Mouse (Mus musculus): ENCODE data around the gene Lemd1.

DNA sequence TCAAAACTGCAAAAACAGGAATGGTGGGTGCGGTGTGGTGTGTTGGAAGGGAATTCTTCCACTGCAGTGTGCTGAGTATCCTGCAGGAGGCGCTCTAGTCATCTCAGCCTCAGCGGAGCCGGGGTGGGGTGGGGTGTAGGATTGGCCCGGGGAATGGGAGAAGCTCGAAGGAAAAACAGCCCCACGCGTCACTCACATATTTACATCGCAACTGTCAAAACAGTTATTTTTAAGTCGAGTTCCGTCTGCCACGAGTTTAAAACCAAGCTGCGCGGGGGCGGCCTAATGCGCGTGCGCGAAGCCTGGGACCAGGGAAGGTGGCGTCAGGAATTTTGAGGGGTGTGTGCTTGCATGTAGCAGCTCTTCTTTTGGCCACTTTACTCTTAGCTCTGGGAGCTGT is 21.0 kb downstream of the Lemd1 start:
- TF ChIP-seq CTCF (IDR thresholded peaks at IDR 0.05; ENCODE audit: borderline replicate concordance, control insufficient read depth, extremely low read depth, insufficient read depth, low read length, poor library complexity), result peak; percentile 69; the same call in 1 of the 2 replicates
- no peak for TF ChIP-seq POLR2A (IDR thresholded peaks at IDR 0.05; ENCODE audit: control insufficient read depth, extremely low read depth, insufficient read depth, low read length, poor library complexity)
